Mouse (Mus musculus) thymus, adult 2 months (tissue): ENCODE data around the gene Sectm1a.

ENCODE experiments used
- CTCF ChIP-seq: fragments of 200-500 bp; IDR thresholded peaks from 2 replicates; pipeline ENCODE4 v1.5.1; 2012; ENCODE audit warnings: mild to moderate bottlenecking, control low read depth, low read length, moderate library complexity, borderline replicate concordance; ENCODE audit not compliant: control insufficient read depth, poor library complexity, insufficient read depth; ENCODE audit errors: extremely low read depth
- POLR2A ChIP-seq: fragments of 200-500 bp; IDR thresholded peaks from 2 replicates; pipeline ENCODE4 v1.6.1; 2012; ENCODE audit warnings: mild to moderate bottlenecking, low read length, control low read depth, moderate library complexity; ENCODE audit not compliant: control insufficient read depth, poor library complexity, insufficient read depth; ENCODE audit errors: extremely low read depth

GRCm38 (mm10) chr11:121059471-121059870 is 21.5 kb downstream of the Sectm1a start:
- no peak for TF ChIP-seq POLR2A
- no peak for TF ChIP-seq CTCF
